Mouse (Mus musculus): ENCODE data around the gene Tmem119.

GRCm38 (mm10) chr5:113779569-113779968 is 20.7 kb downstream of the Tmem119 start:
- TF ChIP-seq EP300 (IDR thresholded peaks at IDR 0.05; ENCODE audit: low read depth) (no peak), CTCF (IDR thresholded peaks at IDR 0.05; ENCODE audit: low read depth) (no peak)

Data from liver, embryonic 14.5 days (tissue).